Mouse (Mus musculus) bone marrow, adult 2 months (tissue): Measurements from ENCODE around the gene D10Jhu81e. TPM values are rescaled to one million over a fixed set of nuclear protein-coding genes. Genes with fewer than 3 reads are reported as not detected.
A peak's percentile ranks its signal among the peaks of the same experiment; 100 is the strongest.

Source experiments
- H3K27ac ChIP-seq: fragments of 200-500 bp; 2 replicates; pipeline ENCODE4 v1.5.1; 2012; ENCODE audit warnings: low read depth, mild to moderate bottlenecking, control low read depth, inconsistent platforms, low read length; ENCODE audit not compliant: control insufficient read depth, poor library complexity, insufficient read depth
- H3K4me1 ChIP-seq: fragments of 200-500 bp; 2 replicates; pipeline ENCODE4 v1.6.1; 2011; ENCODE audit warnings: low read length; ENCODE audit not compliant: control insufficient read depth, insufficient read depth
- H3K4me3 ChIP-seq: fragments of 200-500 bp; replicated peaks from 2 replicates; pipeline ENCODE3; 2011; ENCODE audit warnings: mild to moderate bottlenecking, low read depth, low read length, control low read depth; ENCODE audit not compliant: control insufficient read depth
- CTCF ChIP-seq: fragments of 200-500 bp; IDR thresholded peaks from 2 replicates; pipeline ENCODE4 v1.5.1; 2011; ENCODE audit warnings: low read length, control low read depth; ENCODE audit not compliant: control insufficient read depth, insufficient read depth
- POLR2A ChIP-seq: fragments of 200-500 bp; IDR thresholded peaks from 2 replicates; pipeline ENCODE4 v1.6.1; 2011; ENCODE audit warnings: low read depth, mild to moderate bottlenecking, control low read depth, low read length, borderline replicate concordance; ENCODE audit not compliant: control insufficient read depth
- WGBS: fragments of 180-500 bp; shearing (Covaris S2); methylation state at CpG from one replicate; pipeline ENCODE4 v1.1.7; 2018; 5-methylcytosine and 5-hydroxymethylcytosine counted together
- polyA plus RNA-seq: library from polyadenylated mRNA; stranded (reverse); fragments of >200 nt; gene quantifications from 2 replicates; pipeline ENCODE4 v1.2.4, GENCODE M21; 2011; ENCODE audit warnings: low replicate concordance; ENCODE audit not compliant: missing spikeins, insufficient read depth, insufficient read length

Gene D10Jhu81e
- polyA plus RNA-seq, 1 experiment, result 31.3 TPM

DNA sequence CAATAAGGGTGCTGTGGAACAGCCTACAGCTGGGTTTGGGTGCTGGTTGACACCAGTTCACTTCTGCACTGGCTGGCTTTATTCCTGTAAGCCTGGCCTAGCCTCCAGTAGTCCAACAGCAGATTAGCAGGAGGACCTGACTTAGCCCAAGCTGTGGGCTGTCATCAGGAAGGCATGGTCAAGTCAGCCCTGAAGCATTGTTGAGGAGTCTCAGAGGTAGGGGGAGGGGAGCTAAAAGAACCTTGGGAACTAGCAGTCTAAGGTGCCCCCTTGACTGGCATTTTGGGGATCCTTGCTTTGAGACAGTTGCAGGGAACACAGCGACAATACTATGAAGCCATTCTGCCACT, 29.4 kb downstream of the D10Jhu81e start:
- no peak overlapping the region for H3K4me3 ChIP-seq
- 89% methylated on average over 1 of the region's 1 CpGs for WGBS
- H3K27ac ChIP-seq, result no peak overlapping the region
- peaks cover 3% of the 10 kb centered on the region; the same call in 1 of the 2 replicates for H3K4me1 ChIP-seq
- TF ChIP-seq POLR2A (no peak), CTCF (no peak)

DNA sequence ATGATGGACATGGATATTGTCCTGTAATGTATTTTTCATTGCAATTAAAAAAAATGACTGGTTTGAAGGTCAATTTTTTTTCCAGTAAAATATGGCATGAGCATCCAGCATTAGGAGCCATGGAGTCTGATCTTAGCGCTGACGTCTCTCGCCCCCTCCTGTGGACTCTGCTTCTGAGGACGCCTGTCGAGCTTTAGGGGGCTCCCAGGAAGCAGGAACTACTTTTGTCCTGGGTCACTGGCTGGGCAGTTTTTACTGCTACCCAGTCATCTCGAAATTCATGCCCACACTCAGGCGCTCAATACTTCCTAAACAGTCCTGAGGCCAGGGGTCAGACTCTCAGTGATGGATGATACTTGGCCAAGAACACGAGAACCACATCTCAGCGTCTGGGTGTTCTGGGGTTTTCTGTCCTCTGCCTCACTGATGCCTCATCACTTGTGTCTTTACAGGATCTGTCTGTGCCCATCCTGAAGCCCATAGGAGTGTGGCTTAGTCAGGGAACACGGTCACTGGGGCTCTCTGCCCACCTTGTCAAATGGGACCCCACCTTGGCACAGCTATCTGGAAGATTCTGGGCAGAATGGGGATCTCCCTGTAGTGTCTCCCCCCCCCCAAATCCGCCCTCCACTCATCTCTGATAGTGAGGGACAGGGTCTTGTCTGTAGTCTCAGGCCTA, 29.9 kb downstream of the D10Jhu81e start:
- H3K4me3 ChIP-seq, result no peak overlapping the region
- peaks cover 3% of the 10 kb centered on the region; the same call in 1 of the 2 replicates for H3K4me1 ChIP-seq
- WGBS, result 71% methylated on average over 11 of the region's 11 CpGs
- no peak overlapping the region for H3K27ac ChIP-seq
- TF ChIP-seq CTCF (no peak), POLR2A (no peak)

DNA sequence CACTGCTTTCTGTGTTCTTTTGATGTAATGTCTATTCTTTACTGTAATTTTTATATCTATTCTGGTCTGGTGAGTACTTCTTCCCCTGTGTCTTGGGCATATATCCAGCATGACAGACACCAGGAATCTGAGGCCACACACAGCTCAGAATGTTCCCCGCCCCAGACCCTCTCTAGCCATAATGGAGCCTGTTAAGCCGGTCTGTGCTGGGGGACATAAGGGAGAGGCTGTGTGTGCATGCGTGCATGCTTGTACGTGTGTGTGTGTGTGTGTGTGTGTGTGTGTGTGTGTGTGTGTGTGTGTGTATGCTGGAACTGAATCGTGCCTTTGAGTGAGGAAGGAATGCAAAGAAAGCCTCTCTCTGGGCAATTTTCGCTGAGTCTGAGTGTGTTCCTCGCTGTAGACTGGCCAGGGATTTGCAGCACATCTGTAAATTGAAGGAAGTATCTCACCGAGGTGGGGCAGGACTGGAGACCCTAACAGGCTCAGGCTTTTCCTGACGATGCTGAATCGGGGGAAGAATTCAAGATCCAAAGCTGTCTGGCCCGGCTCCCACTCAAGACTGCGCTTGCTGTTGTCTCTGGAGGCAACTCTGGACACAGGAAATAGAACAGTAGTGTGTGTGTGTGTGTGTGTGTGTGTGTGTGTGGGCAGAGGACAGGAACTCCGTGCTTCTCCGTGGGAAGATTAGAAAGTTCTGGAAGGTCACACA, 30.6 kb downstream of the D10Jhu81e start:
- 44% methylated on average over 14 of the region's 14 CpGs for WGBS
- Histone ChIP-seq H3K4me3 (no peak overlapping the region), H3K27ac (no peak overlapping the region), H3K4me1 (peaks cover 7% of the 10 kb centered on the region)
- TF ChIP-seq CTCF, result no peak
- no peak for TF ChIP-seq POLR2A

GRCm38 (mm10) chr10:78137191-78137590, 32.4 kb downstream of the D10Jhu81e start:
- H3K4me1 ChIP-seq, result peaks cover 10% of the 10 kb centered on the region
- no peak overlapping the region for H3K4me3 ChIP-seq
- 70% methylated on average over 3 of the region's 3 CpGs for WGBS
- TF ChIP-seq POLR2A (no peak), CTCF (no peak)
- H3K27ac ChIP-seq, result no peak overlapping the region

- 77% methylated on average over 5 of the region's 5 CpGs for WGBS
- H3K4me3 ChIP-seq, result no peak overlapping the region
- peaks cover 10% of the 10 kb centered on the region for H3K4me1 ChIP-seq
- no peak overlapping the region for H3K27ac ChIP-seq
- TF ChIP-seq CTCF (no peak), POLR2A (no peak)
These were observed 33.6 kb downstream of the D10Jhu81e start for GRCm38 (mm10) chr10:78135947-78136346.

DNA sequence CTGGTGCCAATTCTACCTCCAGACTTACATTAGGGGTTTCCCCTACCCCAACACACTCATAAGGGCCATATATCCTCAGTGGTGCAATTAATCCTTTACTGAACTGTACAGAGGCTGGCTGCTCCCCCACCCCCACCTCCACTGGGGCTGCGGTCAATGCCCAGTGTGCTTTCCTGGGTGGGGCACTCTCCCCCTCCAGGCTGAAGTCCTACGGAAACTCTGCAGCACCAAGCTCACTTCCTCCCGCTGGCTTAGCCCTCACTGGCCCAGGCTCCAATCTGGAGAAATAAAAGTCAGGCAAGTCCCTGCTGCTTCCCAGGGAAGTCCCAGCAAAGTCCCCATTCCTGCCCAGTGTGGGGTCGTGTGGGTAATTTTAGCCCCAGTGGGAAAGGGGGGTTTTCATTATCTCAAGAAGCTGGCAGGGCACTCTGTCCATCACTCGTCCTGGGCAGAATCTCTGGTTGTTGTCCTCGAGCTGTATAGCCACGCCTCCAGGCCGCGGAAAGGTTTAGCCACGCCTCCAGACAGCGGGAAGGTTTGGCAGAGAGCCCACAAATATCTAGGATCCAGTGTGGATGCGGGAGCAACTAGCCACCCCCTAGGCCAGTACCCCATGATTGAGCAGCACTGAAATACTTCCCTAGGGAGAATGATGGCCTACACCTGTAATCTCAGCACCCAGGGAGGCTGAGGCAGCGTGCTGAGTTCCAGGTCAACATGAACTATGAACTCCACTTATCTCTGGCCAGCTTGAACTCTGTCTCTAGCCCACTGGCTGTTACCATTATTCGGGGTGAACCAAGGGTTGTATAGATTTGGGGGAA, 34.4 kb downstream of the D10Jhu81e start:
- TF ChIP-seq POLR2A, result no peak
- no peak for TF ChIP-seq CTCF
- Histone ChIP-seq H3K4me1 (peaks cover 11% of the 10 kb centered on the region), H3K4me3 (no peak overlapping the region), H3K27ac (peak overlapping the region; percentile 79)
- 40% methylated on average over 14 of the region's 14 CpGs for WGBS

DNA sequence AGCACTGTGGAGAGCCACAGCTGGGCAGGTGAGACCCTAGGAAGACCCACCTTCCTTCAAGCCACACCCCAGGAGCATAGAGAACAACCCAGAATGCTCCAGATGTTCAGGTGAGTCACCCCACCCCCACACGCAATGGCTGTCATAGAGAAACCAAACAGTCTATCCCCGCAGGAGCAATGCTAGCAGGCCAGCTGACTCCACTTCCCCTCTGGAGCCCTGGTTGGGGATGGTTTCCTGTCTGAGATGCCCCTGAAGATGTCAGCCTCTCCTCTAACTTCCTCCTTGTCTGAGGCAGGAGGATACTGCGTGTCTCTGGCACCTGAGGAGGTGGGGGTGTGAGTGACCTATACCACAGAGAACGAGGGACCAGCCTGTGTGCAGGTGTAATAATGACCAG, 35.2 kb downstream of the D10Jhu81e start:
- Histone ChIP-seq H3K4me3 (no peak overlapping the region), H3K4me1 (peaks cover 11% of the 10 kb centered on the region), H3K27ac (peak overlapping the region; percentile 79)
- 3% methylated on average over 4 of the region's 4 CpGs for WGBS
- TF ChIP-seq POLR2A (no peak), CTCF (no peak)

DNA sequence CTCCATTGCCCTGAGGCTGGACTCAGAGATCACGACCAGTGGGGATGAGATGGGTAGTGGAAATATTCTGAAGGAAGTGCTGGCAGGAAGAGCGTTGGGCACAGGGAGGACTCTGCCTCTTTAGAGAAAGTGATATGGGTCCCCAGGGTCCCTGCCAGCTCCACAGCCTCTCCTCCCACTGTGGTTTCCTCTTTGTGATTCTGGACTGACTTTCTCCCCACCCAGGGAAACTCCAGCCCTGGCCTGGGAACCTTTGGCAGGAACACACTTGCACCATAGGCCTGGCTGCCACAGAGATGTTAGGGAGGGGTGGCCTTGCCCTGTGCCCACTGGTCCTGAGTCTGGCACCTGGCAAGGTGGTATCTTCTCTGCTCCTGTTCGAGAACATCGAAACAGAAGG, 39.6 kb downstream of the D10Jhu81e start:
- peaks cover 9% of the 10 kb centered on the region for H3K4me1 ChIP-seq
- H3K27ac ChIP-seq, result no peak overlapping the region
- TF ChIP-seq CTCF (no peak), POLR2A (no peak)
- H3K4me3 ChIP-seq, result no peak overlapping the region
- WGBS, result 56% methylated on average over 4 of the region's 4 CpGs
